Mouse (Mus musculus) lung, embryonic 16.5 days (tissue): ENCODE data around the gene Shroom4. TPM values are rescaled to one million over a fixed set of nuclear protein-coding genes. Genes with fewer than 3 reads are reported as not detected.
A peak's percentile ranks its signal among the peaks of the same experiment; 100 is the strongest.
"Not testable (repeated sequence)": the region's sequence is repeated elsewhere in the genome, so short reads cannot be mapped to it uniquely, and the experiment has no call there.

ENCODE experiments used
- ATAC-seq: fragments of 200-750 bp; cut with Nextera tagmentation; 2 replicates; pipeline ENCODE4 v1.8.0; 2017; ENCODE audit warnings: low read depth, mild to moderate bottlenecking, moderate library complexity
- H3K27ac ChIP-seq: fragments of 300-500 bp; sonication (generic); 2 replicates; pipeline ENCODE4 v1.5.1; 2014; ENCODE audit warnings: mild to moderate bottlenecking, control low read depth, low read length
- H3K27me3 ChIP-seq: fragments of 300-500 bp; sonication (generic); 2 replicates; pipeline ENCODE4 v1.6.1; 2014; ENCODE audit warnings: low read depth, low read length, mixed read lengths; ENCODE audit not compliant: control insufficient read depth, insufficient read depth
- H3K36me3 ChIP-seq: fragments of 300-500 bp; sonication (generic); 2 replicates; pipeline ENCODE4 v1.6.1; 2014; ENCODE audit warnings: low read length; ENCODE audit not compliant: control insufficient read depth, insufficient read depth
- H3K4me1 ChIP-seq: fragments of 300-500 bp; sonication (generic); replicated peaks from 2 replicates; pipeline ENCODE4 v1.6.1; 2014; ENCODE audit warnings: low read length, mixed read lengths; ENCODE audit not compliant: control insufficient read depth, insufficient read depth
- H3K4me2 ChIP-seq: fragments of 300-500 bp; sonication (generic); 2 replicates; pipeline ENCODE4 v1.6.1; 2014; ENCODE audit warnings: low read depth, low read length, control low read depth
- H3K4me3 ChIP-seq: fragments of 300-500 bp; sonication (generic); 2 replicates; pipeline ENCODE4 v1.5.1; 2014; ENCODE audit warnings: mild to moderate bottlenecking, low read length, control low read depth
- H3K9ac ChIP-seq: fragments of 300-500 bp; sonication (generic); 2 replicates; pipeline ENCODE4 v1.6.1; 2014; ENCODE audit warnings: low read length, control low read depth
- H3K9me3 ChIP-seq: fragments of 300-500 bp; sonication (generic); 2 replicates; pipeline ENCODE4 v1.6.1; 2016; ENCODE audit warnings: low read length; ENCODE audit not compliant: control insufficient read depth
- WGBS: fragments of 180-500 bp; shearing (Covaris S2); extraction: QIAGEN DNeasy Blood & Tissue Kit; methylation state at CpG from one replicate; pipeline ENCODE4 v1.1.7; 2014; 5-methylcytosine and 5-hydroxymethylcytosine counted together
- polyA plus RNA-seq: library from polyadenylated mRNA; unstranded; fragments of >200 nt; fragmentation: Nextera tagmentation; extraction: Ambion mirVana; gene quantifications from 2 replicates; pipeline ENCODE4 v1.2.1, GENCODE M21; 2015

Shroom4 gene
- polyA plus RNA-seq, 1 experiment from 2014 or later: 8.3 TPM

DNA sequence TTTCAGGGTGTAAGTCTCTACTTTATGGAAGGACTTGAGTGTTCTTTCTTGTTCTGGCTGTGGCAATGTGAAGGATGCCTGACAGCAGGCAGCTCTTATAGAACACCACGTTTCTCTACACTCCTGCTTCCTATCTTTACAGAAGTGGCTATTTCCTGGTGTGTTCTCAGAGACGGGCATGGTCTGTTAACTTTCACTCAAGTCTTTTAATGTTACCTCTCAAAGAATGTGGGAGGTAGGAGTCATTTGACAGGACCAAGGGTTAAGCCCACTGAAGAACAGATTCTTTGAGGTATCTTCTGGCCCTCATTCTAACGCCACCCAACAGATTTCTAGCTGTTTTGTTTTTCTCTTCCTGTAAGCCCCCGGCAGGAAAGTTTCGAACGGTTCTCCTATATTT, 9.5 kb downstream of the Shroom4 start:
- no peaks in the 10 kb centered on the region for H3K36me3 ChIP-seq
- no peaks in the 10 kb centered on the region for H3K9me3 ChIP-seq
- 38% methylated on average over 6 of the region's 6 CpGs for WGBS
- H3K9ac ChIP-seq: no peak overlapping the region
- ATAC-seq: peak; percentile 52; the same call in 1 of the 2 replicates
- peak overlapping the region; percentile 27; the same call in 1 of the 2 replicates for H3K27ac ChIP-seq
- H3K4me3 ChIP-seq: no peak overlapping the region
- H3K27me3 ChIP-seq: no peaks in the 10 kb centered on the region
- no peaks in the 10 kb centered on the region; the same call in 1 of the 2 replicates for H3K4me1 ChIP-seq
- no peak overlapping the region for H3K4me2 ChIP-seq

DNA sequence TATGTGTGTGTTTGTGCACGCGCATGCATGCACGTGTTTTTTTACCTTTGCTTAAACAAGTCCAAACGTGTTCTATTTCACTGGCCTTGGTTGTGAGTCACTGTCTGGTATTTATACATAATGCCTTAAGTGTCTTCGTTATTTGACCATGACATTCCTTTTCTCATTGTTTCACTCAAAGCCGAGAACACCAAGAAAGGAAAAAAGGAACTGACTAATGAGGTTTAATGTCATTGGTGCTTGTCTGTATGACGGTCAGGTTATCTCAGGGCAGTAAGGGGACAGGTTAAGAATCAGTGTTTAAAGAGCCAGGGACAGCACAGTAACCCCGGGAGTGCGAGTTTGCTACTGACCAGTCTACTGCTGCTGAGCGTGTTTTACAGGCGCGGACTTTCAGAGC, 15.8 kb downstream of the Shroom4 start:
- Histone ChIP-seq H3K36me3 (no peaks in the 10 kb centered on the region), H3K27ac (no peak overlapping the region), H3K9ac (no peak overlapping the region), H3K4me3 (no peak overlapping the region), H3K4me2 (no peak overlapping the region), H3K9me3 (no peaks in the 10 kb centered on the region), H3K27me3 (no peaks in the 10 kb centered on the region), H3K4me1 (0 out of 2 replicates have a peak, but pooled peaks cover 2% of the 10 kb centered on the region)
- 56% methylated on average over 12 of the region's 12 CpGs for WGBS
- no peak for ATAC-seq

DNA sequence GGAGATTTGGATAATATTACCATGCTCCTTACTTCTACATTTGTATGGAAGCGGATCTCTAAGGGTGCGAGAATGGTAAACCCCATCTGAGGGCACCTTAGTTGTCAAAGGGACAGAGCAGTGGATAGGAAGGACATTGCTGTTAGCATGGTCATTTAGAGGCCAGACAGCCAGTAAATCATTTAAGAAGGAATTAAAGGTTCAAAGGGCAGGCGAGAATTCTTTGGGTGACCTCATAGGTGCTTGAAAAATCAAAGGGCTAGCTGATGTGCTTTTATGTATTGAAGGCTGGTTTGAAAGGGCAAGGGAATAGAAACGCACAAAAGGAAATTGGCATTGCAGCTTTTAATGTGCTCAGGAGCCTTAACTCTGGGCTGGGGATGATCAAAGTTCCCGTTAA, 16.3 kb downstream of the Shroom4 start:
- WGBS: 63% methylated on average over 5 of the region's 5 CpGs
- no peak for ATAC-seq
- H3K4me2 ChIP-seq: no peak overlapping the region

DNA sequence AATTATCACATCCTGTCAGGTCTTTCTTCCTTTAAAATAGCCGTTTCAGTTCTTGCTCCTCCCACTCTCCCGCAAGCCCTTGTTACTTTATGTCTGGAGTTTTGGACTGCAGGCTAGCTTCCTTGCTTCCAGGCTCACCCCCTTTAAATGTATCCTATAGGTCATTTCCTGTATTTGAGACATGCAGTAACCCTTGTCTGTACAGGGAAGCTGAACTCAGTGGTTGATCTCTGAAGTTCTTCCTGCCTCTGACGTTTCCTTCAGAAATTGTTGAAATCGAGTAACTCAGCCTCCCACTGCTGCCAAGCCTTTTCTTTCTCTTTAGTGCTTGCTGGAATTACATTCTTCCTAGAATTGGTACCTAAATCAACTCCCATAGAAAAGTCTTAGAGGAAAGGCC, 18.5 kb downstream of the Shroom4 start:
- Histone ChIP-seq H3K9me3 (no peaks in the 10 kb centered on the region), H3K4me2 (no peak overlapping the region), H3K27me3 (no peaks in the 10 kb centered on the region), H3K36me3 (no peaks in the 10 kb centered on the region), H3K9ac (no peak overlapping the region), H3K27ac (no peak overlapping the region), H3K4me3 (no peak overlapping the region), H3K4me1 (0 out of 2 replicates have a peak, but pooled peaks cover 2% of the 10 kb centered on the region)
- ATAC-seq: no peak
- WGBS: 39% methylated on average over 4 of the region's 4 CpGs

More for the DNA sequence above, 16.3 kb downstream of the Shroom4 start:
- H3K9ac ChIP-seq: no peak overlapping the region
- no peaks in the 10 kb centered on the region for H3K9me3 ChIP-seq
- no peak overlapping the region for H3K27ac ChIP-seq
- 0 out of 2 replicates have a peak, but pooled peaks cover 2% of the 10 kb centered on the region for H3K4me1 ChIP-seq
- no peaks in the 10 kb centered on the region for H3K27me3 ChIP-seq
- no peaks in the 10 kb centered on the region for H3K36me3 ChIP-seq
- H3K4me3 ChIP-seq: no peak overlapping the region

DNA sequence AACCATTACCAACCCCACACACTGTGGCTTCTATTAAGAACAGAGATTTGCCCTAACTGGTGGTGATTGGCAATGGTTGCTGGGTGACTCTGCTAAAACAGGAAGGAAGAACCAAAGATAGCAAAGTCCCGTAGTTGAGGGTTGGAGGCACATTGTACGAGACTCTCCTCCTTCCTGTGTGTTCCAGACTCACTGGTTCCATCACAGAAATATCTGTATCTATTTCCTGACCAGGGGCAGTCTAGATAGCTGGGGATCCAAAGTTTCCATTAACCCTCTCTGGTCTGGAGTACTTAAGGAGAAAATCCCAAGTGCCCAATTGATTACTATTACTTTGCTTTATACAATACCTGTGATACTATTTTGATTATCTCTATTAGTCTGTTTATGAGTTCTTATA, 35.6 kb downstream of the Shroom4 start:
- H3K27ac ChIP-seq: no peak overlapping the region
- no peak overlapping the region for H3K4me3 ChIP-seq
- H3K4me2 ChIP-seq: no peak overlapping the region
- H3K9ac ChIP-seq: no peak overlapping the region
- H3K27me3 ChIP-seq: no peaks in the 10 kb centered on the region
- WGBS: 59% methylated on average over 2 of the region's 2 CpGs
- H3K9me3 ChIP-seq: no peaks in the 10 kb centered on the region
- no peaks in the 10 kb centered on the region for H3K36me3 ChIP-seq
- ATAC-seq: no peak
- H3K4me1 ChIP-seq: no peaks in the 10 kb centered on the region

DNA sequence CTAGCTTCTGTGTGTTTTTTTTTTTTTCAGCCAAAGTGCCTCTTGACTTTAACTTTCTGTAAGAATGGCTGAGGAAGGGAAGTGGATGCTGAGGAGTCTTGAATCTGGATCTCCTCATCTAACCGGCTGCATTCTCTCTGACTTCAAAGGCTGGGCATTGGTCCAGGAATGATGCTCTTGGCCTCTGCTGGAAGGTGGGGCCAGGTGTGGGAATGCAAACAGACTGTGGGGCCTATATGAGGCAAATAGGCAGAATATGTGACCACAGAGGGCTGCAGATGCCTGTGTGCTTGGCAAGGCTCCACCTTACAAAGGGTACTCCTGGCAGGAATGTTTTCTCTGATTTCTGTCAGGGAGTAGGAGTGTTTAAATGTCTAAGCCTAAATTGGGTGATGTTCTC, 46.8 kb downstream of the Shroom4 start:
- Histone ChIP-seq H3K27ac (peak overlapping the region; percentile 75), H3K4me3 (no peak overlapping the region), H3K27me3 (no peaks in the 10 kb centered on the region), H3K4me2 (no peak overlapping the region), H3K4me1 (0 out of 2 replicates have a peak, but pooled peaks cover 3% of the 10 kb centered on the region), H3K9me3 (no peaks in the 10 kb centered on the region), H3K36me3 (no peaks in the 10 kb centered on the region), H3K9ac (no peak overlapping the region)
- ATAC-seq: peak; percentile 95
- 36% methylated on average over 1 of the region's 1 CpGs for WGBS

DNA sequence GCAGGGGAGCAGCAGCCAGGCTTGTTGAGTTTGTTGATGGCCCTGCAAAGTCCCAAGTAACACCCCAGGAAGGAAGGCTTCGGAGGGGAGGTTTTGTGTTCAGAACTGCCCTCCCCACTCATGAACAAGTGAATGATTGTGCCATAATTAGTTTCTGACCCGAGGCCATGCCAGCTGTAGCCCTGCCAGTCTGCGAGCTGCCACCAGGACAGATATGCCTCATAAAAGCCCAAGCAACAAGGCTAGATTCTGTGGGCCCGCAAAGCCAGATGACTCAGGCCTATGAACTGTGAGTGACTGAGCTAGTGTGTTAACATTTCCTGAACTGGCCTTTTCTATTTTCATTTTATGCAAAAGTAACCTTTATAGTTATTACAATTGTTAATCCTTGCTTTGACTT, 48.3 kb downstream of the Shroom4 start:
- H3K4me1 ChIP-seq: 0 out of 2 replicates have a peak, but pooled peaks cover 3% of the 10 kb centered on the region
- no peak overlapping the region for H3K4me3 ChIP-seq
- peak overlapping the region; percentile 55 for H3K27ac ChIP-seq
- no peak overlapping the region for H3K4me2 ChIP-seq
- no peak for ATAC-seq
- 56% methylated on average over 4 of the region's 4 CpGs for WGBS
- no peak overlapping the region for H3K9ac ChIP-seq
- H3K27me3 ChIP-seq: no peaks in the 10 kb centered on the region
- no peaks in the 10 kb centered on the region for H3K9me3 ChIP-seq
- H3K36me3 ChIP-seq: no peaks in the 10 kb centered on the region

DNA sequence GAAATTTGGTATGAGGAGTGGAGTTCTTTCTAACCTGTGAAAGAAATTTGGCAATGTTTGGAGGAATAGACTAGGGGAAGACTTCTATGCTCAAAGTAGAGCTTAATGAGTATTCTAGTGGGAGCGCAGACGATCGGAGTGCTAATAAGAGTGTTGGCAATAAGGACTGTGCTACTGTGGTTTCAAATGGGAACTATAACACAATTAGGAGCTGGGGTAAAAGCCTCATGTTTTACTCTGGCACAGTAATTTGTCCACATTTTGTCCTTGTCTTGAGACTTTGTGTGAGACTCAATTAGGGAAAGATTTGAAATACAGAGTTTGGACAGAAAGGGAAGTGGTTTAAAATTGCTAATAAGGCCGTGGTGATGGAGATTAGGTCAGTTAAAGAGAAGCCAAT, 53.6 kb downstream of the Shroom4 start:
- no peak for ATAC-seq
- H3K4me3 ChIP-seq: no peak overlapping the region
- no peaks in the 10 kb centered on the region for H3K9me3 ChIP-seq
- no peak overlapping the region for H3K4me2 ChIP-seq
- no peaks in the 10 kb centered on the region for H3K36me3 ChIP-seq
- H3K27ac ChIP-seq: no peak overlapping the region
- WGBS: 87% methylated on average over 4 of the region's 4 CpGs
- H3K27me3 ChIP-seq: no peaks in the 10 kb centered on the region
- H3K4me1 ChIP-seq: no peaks in the 10 kb centered on the region
- H3K9ac ChIP-seq: no peak overlapping the region

DNA sequence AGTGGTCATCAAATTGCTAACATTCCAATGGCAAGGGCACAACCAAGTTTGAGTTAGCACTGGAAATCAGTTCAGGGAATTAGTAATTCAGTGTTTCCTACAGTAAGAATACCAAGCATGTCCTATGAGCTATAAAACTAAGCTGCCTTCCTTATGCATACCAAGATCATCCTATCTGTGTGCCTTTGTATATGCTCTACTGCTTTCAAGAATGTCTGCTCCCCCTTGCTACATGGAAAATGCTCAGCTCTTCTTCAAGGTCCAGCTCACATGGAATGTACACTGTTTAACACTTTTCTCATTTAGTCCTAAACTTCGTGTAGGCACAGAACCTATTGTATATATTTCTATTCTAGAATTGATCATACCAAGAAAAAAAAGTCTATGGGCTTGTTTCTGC, 69.6 kb downstream of the Shroom4 start:
- H3K27ac ChIP-seq, H3K9me3 ChIP-seq, H3K4me1 ChIP-seq, H3K4me2 ChIP-seq, H3K27me3 ChIP-seq, ATAC-seq, H3K4me3 ChIP-seq, H3K9ac ChIP-seq, H3K36me3 ChIP-seq: not testable (repeated sequence)
- no CpG with 5 or more reads among the region's 1 CpGs for WGBS

DNA sequence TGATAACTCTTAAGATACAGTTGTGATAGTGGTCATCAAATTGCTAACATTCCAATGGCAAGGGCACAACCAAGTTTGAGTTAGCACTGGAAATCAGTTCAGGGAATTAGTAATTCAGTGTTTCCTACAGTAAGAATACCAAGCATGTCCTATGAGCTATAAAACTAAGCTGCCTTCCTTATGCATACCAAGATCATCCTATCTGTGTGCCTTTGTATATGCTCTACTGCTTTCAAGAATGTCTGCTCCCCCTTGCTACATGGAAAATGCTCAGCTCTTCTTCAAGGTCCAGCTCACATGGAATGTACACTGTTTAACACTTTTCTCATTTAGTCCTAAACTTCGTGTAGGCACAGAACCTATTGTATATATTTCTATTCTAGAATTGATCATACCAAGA, 72.9 kb downstream of the Shroom4 start:
- not testable (repeated sequence) for H3K4me3 ChIP-seq, H3K4me2 ChIP-seq, H3K4me1 ChIP-seq, H3K9me3 ChIP-seq, ATAC-seq, H3K9ac ChIP-seq, H3K36me3 ChIP-seq, H3K27me3 ChIP-seq, H3K27ac ChIP-seq
- WGBS: no CpG with 5 or more reads among the region's 1 CpGs
